Mouse (Mus musculus): ENCODE measurements around the gene Rgs12. TPM values are rescaled to one million over a fixed set of nuclear protein-coding genes. Genes with fewer than 3 reads are reported as not detected.

Gene Rgs12
- polyA plus RNA-seq, 1 experiment from 2014 or later = 13.9 TPM

- Histone ChIP-seq H3K27ac (ENCODE audit: low read length) (no peak overlapping the region), H3K9ac (ENCODE audit: low read depth, low read length) (no peak overlapping the region), H3K36me3 (ENCODE audit: control insufficient read depth, insufficient read depth, low read length) (no peaks in the 10 kb centered on the region), H3K9me3 (ENCODE audit: control insufficient read depth, low read length) (no peaks in the 10 kb centered on the region), H3K4me2 (ENCODE audit: low read depth, low read length) (no peak overlapping the region), H3K4me1 (ENCODE audit: control insufficient read depth, insufficient read depth, low read length) (peaks cover 13% of the 10 kb centered on the region), H3K4me3 (ENCODE audit: low read length) (no peak overlapping the region), H3K27me3 (replicated peaks; ENCODE audit: control insufficient read depth, insufficient read depth, low read length) (peaks cover 29% of the 10 kb centered on the region)
- 85% methylated on average over 3 of the region's 3 CpGs for WGBS
- ATAC-seq = no peak
Measured at GRCm38 (mm10) chr5:35054628-35055027, 105.4 kb downstream of the Rgs12 start.

DNA sequence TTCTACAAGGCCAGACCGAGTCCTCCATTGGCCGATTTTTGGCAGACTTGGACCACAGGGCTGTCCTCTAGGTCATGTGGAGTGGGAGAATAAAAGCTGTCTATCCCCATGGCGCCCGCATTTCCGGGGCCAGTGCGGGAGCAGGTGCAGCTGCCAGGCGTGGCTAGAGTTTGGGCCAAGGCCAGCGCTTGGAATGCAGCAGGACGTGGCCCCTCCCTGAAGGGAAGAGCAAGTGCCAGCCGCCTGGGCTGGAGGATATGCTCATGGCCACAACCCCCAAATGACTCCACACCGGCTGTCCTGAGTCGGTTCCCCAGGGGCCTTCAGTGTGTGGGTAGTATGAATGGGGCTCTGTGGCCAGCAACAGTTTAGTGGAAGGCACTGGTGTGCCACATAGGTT is 105.8 kb downstream of the Rgs12 start:
- Histone ChIP-seq H3K4me2 (ENCODE audit: low read depth, low read length) (no peak overlapping the region), H3K9ac (ENCODE audit: low read depth, low read length) (no peak overlapping the region), H3K9me3 (ENCODE audit: control insufficient read depth, low read length) (no peaks in the 10 kb centered on the region), H3K4me1 (ENCODE audit: control insufficient read depth, insufficient read depth, low read length) (peaks cover 13% of the 10 kb centered on the region), H3K36me3 (ENCODE audit: control insufficient read depth, insufficient read depth, low read length) (no peaks in the 10 kb centered on the region), H3K4me3 (ENCODE audit: low read length) (no peak overlapping the region), H3K27ac (ENCODE audit: low read length) (no peak overlapping the region), H3K27me3 (replicated peaks; ENCODE audit: control insufficient read depth, insufficient read depth, low read length) (peaks cover 29% of the 10 kb centered on the region)
- WGBS = 59% methylated on average over 12 of the region's 12 CpGs
- peak; percentile 48; the same call in 1 of the 2 replicates for ATAC-seq

- Histone ChIP-seq H3K36me3 (ENCODE audit: control insufficient read depth, insufficient read depth, low read length) (no peaks in the 10 kb centered on the region), H3K9me3 (ENCODE audit: control insufficient read depth, low read length) (no peaks in the 10 kb centered on the region), H3K27me3 (replicated peaks; ENCODE audit: control insufficient read depth, insufficient read depth, low read length) (peaks cover 29% of the 10 kb centered on the region), H3K4me3 (ENCODE audit: low read length) (peak within 1 kb of the TSS; percentile 59), H3K9ac (ENCODE audit: low read depth, low read length) (peak within 1 kb of the TSS; percentile 66), H3K27ac (ENCODE audit: low read length) (no peak within 1 kb of the TSS), H3K4me2 (ENCODE audit: low read depth, low read length) (peak within 1 kb of the TSS; percentile 95), H3K4me1 (ENCODE audit: control insufficient read depth, insufficient read depth, low read length) (peaks cover 13% of the 10 kb centered on the region)
- ATAC-seq = peak; percentile 63
- WGBS = 0% methylated on average over 59 of the region's 74 CpGs
Measured at GRCm38 (mm10) chr5:35056604-35057432, 107.6 kb downstream of the Rgs12 start, which contains the start of gene Dok7. TSS of gene Dok7 (plus strand) at chr5:35056766.

- Histone ChIP-seq H3K27ac (ENCODE audit: low read length) (no peak overlapping the region), H3K9me3 (ENCODE audit: control insufficient read depth, low read length) (no peaks in the 10 kb centered on the region), H3K9ac (ENCODE audit: low read depth, low read length) (0 out of 2 replicates have a peak overlapping the region, but pooled peaks have one; percentile 66), H3K4me2 (ENCODE audit: low read depth, low read length) (peak overlapping the region; percentile 95), H3K4me3 (ENCODE audit: low read length) (peak overlapping the region; percentile 59), H3K36me3 (ENCODE audit: control insufficient read depth, insufficient read depth, low read length) (no peaks in the 10 kb centered on the region), H3K27me3 (replicated peaks; ENCODE audit: control insufficient read depth, insufficient read depth, low read length) (peaks cover 29% of the 10 kb centered on the region), H3K4me1 (ENCODE audit: control insufficient read depth, insufficient read depth, low read length) (peaks cover 13% of the 10 kb centered on the region)
- 27% methylated on average over 4 of the region's 4 CpGs for WGBS
- no peak for ATAC-seq
Measured at GRCm38 (mm10) chr5:35057582-35057981, 108.3 kb downstream of the Rgs12 start.

DNA sequence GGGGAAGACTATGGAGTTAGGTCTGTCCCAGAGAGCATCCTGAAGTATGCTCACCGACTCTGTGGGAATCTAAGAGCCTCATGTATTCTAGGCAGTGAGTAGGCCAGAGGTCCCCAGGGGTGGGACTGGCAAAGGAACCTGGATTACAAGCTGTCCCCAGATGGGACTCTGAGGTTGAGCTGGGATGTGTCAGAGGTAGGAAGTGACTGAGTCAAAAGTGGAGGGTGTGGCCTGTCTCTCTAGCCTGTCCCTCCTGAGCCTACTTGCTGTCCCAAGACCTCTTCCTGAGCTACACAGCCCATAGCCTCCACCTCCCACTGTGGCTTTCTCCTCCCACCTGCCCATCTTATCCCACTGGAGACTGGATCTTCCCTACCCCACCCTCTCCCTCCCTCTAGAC is 109.0 kb downstream of the Rgs12 start:
- no peak for ATAC-seq
- no peaks in the 10 kb centered on the region for H3K36me3 ChIP-seq (ENCODE audit: control insufficient read depth, insufficient read depth, low read length)
- no peak overlapping the region for H3K9ac ChIP-seq (ENCODE audit: low read depth, low read length)
- H3K4me2 ChIP-seq (ENCODE audit: low read depth, low read length) = no peak overlapping the region
- WGBS = 38% methylated on average over 1 of the region's 1 CpGs
- H3K9me3 ChIP-seq (ENCODE audit: control insufficient read depth, low read length) = no peaks in the 10 kb centered on the region
- H3K27me3 ChIP-seq (replicated peaks; ENCODE audit: control insufficient read depth, insufficient read depth, low read length) = peaks cover 29% of the 10 kb centered on the region
- H3K4me3 ChIP-seq (ENCODE audit: low read length) = no peak overlapping the region
- no peak overlapping the region for H3K27ac ChIP-seq (ENCODE audit: low read length)
- peaks cover 13% of the 10 kb centered on the region for H3K4me1 ChIP-seq (ENCODE audit: control insufficient read depth, insufficient read depth, low read length)

DNA sequence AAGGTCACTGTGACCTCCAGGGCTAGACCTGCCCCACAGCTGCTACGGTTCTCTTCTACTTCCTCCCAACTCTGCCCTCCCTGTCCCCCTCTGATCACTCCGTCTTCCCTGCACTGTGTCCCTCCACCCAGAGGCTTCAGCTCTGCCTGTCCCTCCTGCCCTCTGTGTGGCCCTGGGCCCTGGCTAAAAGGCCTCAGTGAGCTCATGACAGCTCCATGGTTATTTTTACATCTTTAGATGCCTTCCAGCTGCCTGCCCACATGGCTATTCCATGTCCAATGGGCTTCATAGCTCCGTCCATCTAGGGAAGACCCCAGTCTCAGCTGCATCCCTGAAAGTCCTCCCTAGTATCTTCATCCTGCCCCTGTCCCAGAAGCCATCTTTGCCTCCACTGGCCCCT is 110.9 kb downstream of the Rgs12 start:
- Histone ChIP-seq H3K9me3 (ENCODE audit: control insufficient read depth, low read length) (no peaks in the 10 kb centered on the region), H3K36me3 (ENCODE audit: control insufficient read depth, insufficient read depth, low read length) (no peaks in the 10 kb centered on the region), H3K4me3 (ENCODE audit: low read length) (no peak overlapping the region), H3K9ac (ENCODE audit: low read depth, low read length) (no peak overlapping the region), H3K4me2 (ENCODE audit: low read depth, low read length) (no peak overlapping the region), H3K27ac (ENCODE audit: low read length) (no peak overlapping the region), H3K4me1 (ENCODE audit: control insufficient read depth, insufficient read depth, low read length) (peaks cover 10% of the 10 kb centered on the region), H3K27me3 (replicated peaks; ENCODE audit: control insufficient read depth, insufficient read depth, low read length) (peaks cover 29% of the 10 kb centered on the region)
- no peak for ATAC-seq
- 61% methylated on average over 3 of the region's 3 CpGs for WGBS

DNA sequence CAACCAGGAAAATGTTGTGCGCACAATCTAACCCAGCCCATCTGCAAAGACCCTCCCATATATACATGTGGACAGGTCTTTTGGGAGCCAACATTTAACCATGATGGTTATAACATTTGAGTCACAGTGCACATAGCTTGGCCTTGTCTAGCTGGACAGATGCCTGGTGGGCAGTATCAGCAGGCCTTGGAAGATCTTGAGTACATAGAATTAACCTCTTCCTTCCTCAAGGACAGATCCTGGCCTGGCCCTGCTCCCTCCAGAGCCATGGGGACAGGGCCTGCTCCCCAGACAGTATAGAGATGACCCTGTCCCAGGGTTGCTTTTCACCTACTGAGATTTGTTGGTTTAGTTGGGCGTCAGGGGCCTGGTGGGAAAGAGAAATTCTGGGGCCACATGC is 120.6 kb downstream of the Rgs12 start:
- Histone ChIP-seq H3K4me1 (ENCODE audit: control insufficient read depth, insufficient read depth, low read length) (no peaks in the 10 kb centered on the region), H3K9me3 (ENCODE audit: control insufficient read depth, low read length) (no peaks in the 10 kb centered on the region), H3K4me3 (ENCODE audit: low read length) (no peak overlapping the region), H3K4me2 (ENCODE audit: low read depth, low read length) (no peak overlapping the region), H3K27ac (ENCODE audit: low read length) (no peak overlapping the region), H3K9ac (ENCODE audit: low read depth, low read length) (no peak overlapping the region), H3K36me3 (ENCODE audit: control insufficient read depth, insufficient read depth, low read length) (no peaks in the 10 kb centered on the region), H3K27me3 (replicated peaks; ENCODE audit: control insufficient read depth, insufficient read depth, low read length) (no peaks in the 10 kb centered on the region)
- WGBS = 74% methylated on average over 2 of the region's 2 CpGs
- ATAC-seq = no peak

GRCm38 (mm10) chr5:35070314-35070713 is 121.1 kb downstream of the Rgs12 start:
- Histone ChIP-seq H3K27ac (ENCODE audit: low read length) (no peak overlapping the region), H3K36me3 (ENCODE audit: control insufficient read depth, insufficient read depth, low read length) (no peaks in the 10 kb centered on the region), H3K4me1 (ENCODE audit: control insufficient read depth, insufficient read depth, low read length) (no peaks in the 10 kb centered on the region), H3K4me2 (ENCODE audit: low read depth, low read length) (no peak overlapping the region), H3K27me3 (replicated peaks; ENCODE audit: control insufficient read depth, insufficient read depth, low read length) (no peaks in the 10 kb centered on the region), H3K9ac (ENCODE audit: low read depth, low read length) (no peak overlapping the region), H3K9me3 (ENCODE audit: control insufficient read depth, low read length) (no peaks in the 10 kb centered on the region), H3K4me3 (ENCODE audit: low read length) (no peak overlapping the region)
- WGBS = 83% methylated on average over 8 of the region's 8 CpGs
- ATAC-seq = no peak

- Histone ChIP-seq H3K4me1 (ENCODE audit: control insufficient read depth, insufficient read depth, low read length) (no peaks in the 10 kb centered on the region), H3K4me3 (ENCODE audit: low read length) (no peak overlapping the region), H3K4me2 (ENCODE audit: low read depth, low read length) (no peak overlapping the region), H3K36me3 (ENCODE audit: control insufficient read depth, insufficient read depth, low read length) (no peaks in the 10 kb centered on the region), H3K27me3 (replicated peaks; ENCODE audit: control insufficient read depth, insufficient read depth, low read length) (no peaks in the 10 kb centered on the region), H3K9me3 (ENCODE audit: control insufficient read depth, low read length) (no peaks in the 10 kb centered on the region), H3K9ac (ENCODE audit: low read depth, low read length) (no peak overlapping the region), H3K27ac (ENCODE audit: low read length) (no peak overlapping the region)
- ATAC-seq = no peak
- 53% methylated on average over 7 of the region's 7 CpGs for WGBS
Measured at GRCm38 (mm10) chr5:35070953-35071352, 121.7 kb downstream of the Rgs12 start.
